Mouse (Mus musculus): ENCODE results near the gene Glb1. TPM values are rescaled to one million over a fixed set of nuclear protein-coding genes. Genes with fewer than 3 reads are reported as not detected.
"Not testable (repeated sequence)": the region's sequence is repeated elsewhere in the genome, so short reads cannot be mapped to it uniquely, and the experiment has no call there.

Gene Glb1
- 31.6 and 32.3 TPM in 2 replicates for polyA plus RNA-seq (2012; rRNA removed)

DNA sequence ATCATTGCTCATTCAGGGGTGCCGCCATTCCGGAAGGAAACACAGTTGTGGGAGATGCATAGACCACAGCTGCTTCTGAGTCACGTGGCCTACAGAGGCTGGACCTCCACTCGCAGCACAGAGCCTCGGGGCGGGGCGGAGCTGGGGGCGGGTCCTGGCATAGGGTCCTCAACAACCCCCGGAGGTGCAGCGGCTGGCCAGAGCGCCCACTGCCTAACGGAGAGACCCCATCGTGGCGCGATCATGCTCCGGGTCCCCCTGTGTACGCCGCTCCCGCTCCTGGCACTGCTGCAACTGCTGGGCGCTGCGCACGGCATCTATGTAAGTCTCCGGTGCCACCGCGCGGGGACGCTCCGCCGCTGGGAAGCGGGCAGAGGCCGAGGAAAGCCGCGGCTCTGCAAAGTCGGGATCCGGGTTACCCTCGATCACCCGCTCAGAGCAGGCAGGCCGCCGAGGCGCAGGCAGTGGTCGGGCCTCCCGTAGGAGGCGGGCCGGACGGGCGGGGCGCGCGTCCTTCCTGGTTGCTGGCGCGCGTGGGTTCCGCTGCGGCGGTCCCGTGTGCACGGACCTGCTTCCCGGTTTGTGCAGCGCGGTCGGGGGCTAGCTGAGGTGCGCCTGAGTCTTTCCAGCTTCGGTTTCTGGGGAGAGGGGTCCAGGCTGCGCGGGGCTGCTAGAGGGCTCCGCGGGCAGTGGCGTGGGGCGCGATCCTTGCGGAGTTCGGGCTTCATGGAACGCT lies at the start of gene Glb1, which contains the start of gene Tmppe:
Gene Glb1, plus strand, starts transcription at position 128 of the 736 bp plus-strand sequence.
Gene Tmppe, plus strand, starts transcription at position 157 of the 736 bp plus-strand sequence.
- peak; percentile 70 for DNase-seq (ENCODE audit: low spot score)

GRCm38 (mm10) chr9:114367783-114368470 lies 32.9 kb upstream of the Glb1 start:
- peak; percentile 61 for DNase-seq (ENCODE audit: low spot score)

GRCm38 (mm10) chr9:114368471-114368858 lies 32.4 kb upstream of the Glb1 start:
- DNase-seq (ENCODE audit: low spot score) = no peak

DNA sequence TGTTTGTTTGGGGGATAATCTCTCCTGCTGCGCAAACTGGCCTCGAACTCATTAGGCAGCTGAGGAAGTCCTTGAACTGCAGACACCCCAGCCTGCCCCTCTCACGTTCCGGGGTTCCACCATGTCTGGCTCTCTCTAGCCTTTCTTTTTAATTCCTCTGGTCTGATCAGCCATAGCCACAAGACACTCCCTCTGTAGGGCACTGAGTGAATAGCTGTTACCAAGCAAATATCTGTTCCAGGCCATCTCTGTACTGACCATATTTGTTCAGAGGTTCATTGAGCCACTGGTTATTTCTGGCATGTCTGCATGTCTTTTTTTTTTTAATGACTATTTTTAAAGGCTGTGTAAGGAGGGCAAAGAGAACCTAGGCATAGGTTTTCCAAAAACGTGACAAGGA lies 31.5 kb upstream of the Glb1 start:
- DNase-seq (ENCODE audit: low spot score) = not testable (repeated sequence)

GRCm38 (mm10) chr9:114371717-114372116 lies 29.2 kb upstream of the Glb1 start:
- DNase-seq (ENCODE audit: low spot score) = not testable (repeated sequence)

DNA sequence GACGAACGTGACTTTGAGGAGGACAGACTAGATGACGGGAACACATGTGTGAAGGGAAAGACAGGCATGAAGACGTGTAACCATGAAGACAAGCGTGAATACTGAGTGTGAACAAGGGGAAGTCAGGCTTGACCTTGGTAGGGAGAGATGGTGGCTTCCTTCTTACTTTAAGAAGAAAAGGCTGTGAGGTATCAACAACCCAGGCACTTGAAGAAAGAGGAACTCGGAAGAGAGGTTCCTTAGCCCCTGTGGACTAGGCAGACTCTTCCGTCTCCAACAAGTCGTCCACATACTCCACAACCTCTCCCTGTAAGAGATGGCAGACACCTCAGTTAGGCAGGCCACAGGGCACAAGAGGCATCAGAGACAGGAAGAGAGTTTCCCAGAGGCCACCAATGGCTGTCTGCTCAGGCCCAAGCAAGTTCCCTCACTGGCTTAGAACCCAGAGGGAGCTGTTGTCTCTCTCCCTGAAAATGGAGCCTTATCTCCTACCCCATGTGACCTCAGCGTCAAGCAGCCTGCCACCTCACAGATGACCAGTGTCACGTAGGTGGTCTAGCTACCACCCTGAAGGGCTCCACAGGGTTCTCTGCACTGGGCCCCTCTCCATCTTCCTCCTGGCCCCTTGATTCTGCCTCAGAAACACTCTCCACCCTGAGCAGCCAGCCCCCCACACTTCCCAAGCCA lies 25.5 kb upstream of the Glb1 start:
- DNase-seq (ENCODE audit: low spot score) = no peak

DNA sequence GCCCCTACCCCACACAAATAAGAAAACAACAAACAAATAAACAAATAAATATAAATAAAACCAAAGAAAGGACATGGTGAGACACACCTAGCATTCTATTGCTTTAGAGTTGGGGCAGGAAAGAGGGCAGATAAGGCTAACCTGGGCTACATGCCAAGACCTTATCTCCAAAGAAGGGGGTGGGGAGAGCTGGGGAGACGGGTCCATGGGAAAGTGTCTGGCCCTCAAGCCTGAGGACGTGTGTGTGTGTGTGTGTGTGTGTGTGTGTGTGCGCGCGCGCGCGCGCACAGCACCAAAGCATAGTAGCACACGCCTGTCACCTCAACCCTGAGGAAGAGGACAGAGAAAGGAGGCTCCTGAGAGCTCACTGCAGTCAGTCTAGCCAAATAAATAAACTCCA lies 23.7 kb upstream of the Glb1 start:
- no peak for DNase-seq (ENCODE audit: low spot score)

- no peak for DNase-seq (ENCODE audit: low spot score)
Observed at GRCm38 (mm10) chr9:114379871-114380270, 21.0 kb upstream of the Glb1 start.

- no peak for DNase-seq (ENCODE audit: low spot score)
Observed at GRCm38 (mm10) chr9:114380881-114381733, 19.8 kb upstream of the Glb1 start.

DNA sequence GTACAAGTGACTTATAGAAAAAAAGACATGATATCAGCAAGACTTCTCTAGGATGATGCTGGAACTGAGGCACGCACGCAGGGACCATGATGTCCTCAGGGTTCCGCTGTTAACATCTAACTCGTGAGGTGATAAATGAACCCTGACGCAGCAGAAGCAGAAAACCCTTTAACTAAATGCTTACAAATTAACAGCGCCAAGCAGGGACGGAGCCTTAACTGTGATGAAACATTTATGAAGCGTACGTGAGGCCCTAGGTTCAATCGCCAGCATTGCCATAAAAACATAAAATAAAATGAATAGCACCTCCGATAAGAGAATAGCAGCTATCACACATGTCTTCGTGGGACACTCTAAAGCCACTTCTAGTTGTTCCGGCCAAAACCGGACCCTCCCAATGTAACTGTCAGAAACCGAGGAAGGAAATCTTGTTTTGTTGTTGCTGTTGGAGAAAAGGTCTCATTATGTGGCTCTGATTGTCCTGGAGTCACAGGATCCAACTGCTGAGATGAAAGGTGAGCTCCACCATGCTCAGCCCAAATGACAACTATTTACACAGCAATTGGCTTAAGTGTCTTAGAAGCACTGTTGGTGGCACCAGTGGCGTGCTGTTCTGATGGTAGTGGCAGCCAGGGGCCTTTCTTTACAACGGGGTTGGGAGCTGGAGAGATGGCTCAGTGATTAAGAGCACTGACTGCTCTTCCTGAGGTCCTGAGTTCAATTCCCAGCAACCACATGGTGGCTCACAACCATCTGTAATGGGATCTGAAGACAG lies 17.8 kb upstream of the Glb1 start:
- DNase-seq (ENCODE audit: low spot score) = no peak

- no peak for DNase-seq (ENCODE audit: low spot score)
Observed at GRCm38 (mm10) chr9:114384691-114385090, 16.2 kb upstream of the Glb1 start.

DNA sequence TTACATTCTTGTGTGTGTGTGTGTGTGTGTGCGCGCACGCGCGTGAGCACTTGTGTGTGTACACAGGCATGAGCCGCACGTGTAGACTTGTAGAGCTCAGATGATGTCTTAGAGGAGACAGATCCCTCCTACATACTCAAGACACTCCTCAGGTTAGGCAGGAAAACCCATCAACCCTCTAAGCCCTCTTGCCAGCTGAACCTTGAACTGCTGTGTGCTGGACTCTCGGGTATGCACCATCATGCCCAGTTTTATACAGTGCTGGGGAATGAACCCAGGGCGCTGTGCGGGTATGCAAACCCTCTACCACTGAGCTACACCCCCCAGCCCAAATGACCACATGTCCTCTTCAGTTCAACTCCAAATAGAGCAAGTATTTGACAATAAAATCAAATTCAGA lies 15.7 kb upstream of the Glb1 start:
- DNase-seq (ENCODE audit: low spot score) = no peak

DNA sequence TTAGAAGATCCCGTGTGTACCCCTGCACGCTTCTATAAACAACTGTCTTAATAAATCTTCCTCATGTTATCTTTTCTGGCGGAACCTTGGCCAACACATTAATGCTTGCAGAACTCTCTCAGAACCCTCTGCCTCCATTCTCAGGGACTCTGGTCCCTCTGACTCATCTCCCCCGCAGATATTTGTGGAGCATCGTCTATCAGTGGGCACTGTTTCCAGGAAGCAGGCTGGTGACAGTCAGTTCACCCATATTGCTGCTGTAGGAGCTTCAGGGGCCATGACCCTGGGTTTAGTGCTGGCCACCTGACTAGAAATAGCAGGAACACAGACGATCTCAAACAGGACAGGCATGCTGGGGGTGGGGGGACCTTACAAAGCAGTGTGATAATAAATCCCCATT lies 13.8 kb upstream of the Glb1 start:
- no peak for DNase-seq (ENCODE audit: low spot score)

DNA sequence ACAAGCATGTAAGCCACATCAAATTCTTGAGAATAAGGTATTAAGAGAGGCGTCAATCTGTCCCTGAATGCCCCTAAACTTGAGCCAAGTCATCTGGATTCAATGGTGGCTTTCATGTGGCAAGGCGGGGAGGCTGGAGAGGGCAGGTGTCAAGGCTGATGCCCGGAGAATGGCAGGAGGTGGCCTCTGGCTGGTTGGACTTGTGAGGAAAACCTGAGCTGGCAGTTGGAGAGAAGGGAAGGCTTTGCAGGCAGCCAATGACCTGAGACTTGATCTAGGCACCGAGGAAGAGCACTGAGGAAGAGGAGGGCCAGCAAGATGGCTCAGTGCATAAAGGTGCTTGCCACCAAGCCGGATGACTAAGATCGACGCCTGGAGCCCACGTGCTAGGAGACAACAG lies 12.6 kb upstream of the Glb1 start:
- no peak for DNase-seq (ENCODE audit: low spot score)

DNA sequence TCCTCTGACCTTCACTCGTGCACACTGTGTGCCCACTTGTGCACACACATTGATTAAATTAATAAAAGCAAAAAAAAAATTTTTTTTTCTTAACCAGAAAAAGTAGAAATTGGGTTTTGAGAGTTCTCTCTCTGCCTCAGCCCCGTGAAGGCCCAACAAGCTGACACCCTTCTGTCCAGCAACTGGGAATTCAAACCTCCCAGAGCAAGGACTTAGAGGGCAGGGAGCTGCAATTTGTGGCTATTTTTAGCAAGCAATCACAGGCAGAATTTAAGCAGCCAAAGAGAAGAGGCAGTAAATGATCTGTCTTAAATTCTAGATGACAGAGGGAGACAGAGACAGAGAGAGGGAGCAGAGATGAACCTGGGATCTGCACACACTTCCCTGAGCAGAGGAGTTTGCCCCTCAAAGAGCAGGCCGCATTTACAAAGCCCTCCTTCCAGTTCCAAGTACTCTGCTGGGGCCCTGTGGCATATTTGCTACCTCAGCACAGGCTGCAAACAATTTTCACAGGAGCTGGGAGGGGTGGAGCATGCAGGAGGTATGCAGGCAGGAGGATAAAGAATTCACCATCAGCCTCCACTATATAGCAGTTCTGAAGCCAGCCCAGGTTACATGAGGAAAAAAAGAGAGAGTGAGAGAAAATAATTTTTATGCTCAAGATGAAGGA lies 12.0 kb upstream of the Glb1 start:
- no peak for DNase-seq (ENCODE audit: low spot score)

DNA sequence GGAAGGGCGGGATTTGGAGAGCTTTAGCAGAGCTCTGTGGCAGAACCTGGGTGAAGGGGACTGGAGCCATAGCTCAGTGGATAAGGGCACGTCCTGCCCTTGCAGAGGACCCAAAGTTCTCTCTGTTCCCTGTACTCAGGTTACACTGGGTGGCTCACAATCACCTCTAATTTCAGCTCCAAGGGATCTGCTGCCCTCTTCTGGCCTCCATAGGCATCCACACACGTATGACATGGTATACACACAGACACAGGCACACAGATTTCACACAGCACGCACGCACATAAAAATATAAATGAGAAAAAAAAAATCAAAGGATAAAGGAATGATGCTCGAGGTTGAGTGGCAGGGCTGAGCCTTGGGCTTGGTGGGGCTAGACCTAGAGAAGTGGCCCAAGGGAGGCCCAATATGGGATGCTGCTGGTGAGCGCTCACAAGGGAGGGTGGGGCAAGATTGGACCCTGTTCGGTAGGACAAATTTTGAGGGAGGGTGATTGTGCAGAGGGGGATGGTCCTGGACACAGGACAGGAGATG lies 11.4 kb upstream of the Glb1 start:
- no peak for DNase-seq (ENCODE audit: low spot score)

DNA sequence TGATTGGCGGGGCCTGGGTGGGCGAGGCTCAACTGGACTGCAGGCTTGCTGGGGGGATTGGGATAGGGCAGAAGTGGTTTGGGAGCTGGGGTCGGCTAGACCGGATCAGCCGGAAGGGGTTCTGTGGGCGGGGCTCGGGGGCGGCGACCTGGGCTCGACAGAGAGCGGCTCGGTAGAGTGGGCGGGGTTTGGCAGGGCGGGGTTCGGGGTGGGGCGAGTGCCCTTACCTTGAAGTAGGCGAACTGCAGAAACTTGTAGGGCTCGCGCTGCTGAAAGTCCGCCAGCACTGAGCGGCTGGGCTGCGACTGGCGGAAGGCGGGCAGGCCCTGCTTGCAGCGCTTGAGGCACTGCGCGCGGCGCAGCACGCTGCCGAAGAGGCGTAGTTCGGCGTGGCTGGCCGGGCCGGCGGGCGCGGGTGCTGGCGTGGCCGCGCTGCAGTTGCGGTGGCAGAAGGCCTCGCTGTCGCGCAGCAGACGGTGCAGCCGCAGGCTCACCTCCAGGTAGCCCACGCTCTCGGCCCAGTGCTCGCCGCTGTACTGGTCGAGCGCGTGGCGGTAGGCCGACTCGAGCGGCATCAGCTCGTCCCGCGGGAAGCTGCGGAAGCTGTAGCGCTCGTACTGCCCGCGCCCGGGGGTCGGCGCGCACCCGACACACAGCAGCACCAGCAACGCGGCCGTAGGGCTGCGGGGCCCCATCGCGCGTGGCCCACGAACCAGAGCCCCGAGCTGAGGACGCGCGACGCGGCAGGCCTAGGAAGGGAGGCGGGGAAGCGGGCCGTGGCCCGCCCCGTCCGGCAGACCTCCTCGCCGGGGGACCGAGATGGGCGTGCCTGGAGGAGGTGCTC lies 10.7 kb upstream of the Glb1 start, which contains the start of gene Crtap:
Gene Crtap, minus strand, starts transcription at position 771 of the 844 bp plus-strand sequence.
- DNase-seq (ENCODE audit: low spot score) = peak; percentile 55

DNA sequence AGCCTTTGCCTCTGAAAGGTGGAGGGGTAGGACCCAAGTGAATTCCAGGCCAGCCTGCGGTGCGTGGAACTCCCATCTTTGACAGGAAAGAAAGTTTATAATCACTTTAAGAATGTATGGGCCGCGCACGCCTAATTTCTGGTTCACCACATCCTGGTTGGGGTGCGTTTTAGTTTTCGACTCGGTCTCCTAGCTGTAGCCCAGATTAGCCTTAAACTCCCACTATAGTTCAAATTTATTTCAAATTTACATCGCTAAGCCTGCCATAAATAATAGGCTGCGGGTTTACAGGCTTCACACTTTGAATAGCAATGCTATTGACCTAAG lies 10.2 kb upstream of the Glb1 start:
- no peak for DNase-seq (ENCODE audit: low spot score)

- not testable (repeated sequence) for DNase-seq (ENCODE audit: low spot score)
Observed at GRCm38 (mm10) chr9:114394136-114394535, 6.7 kb upstream of the Glb1 start.
